Mouse (Mus musculus) gastrocnemius, adult 8-10 months (tissue): ENCODE data around the gene Ccdc117. TPM values are rescaled to one million over a fixed set of nuclear protein-coding genes. Genes with fewer than 3 reads are reported as not detected.
A peak's percentile ranks its signal among the peaks of the same experiment; 100 is the strongest.
"Not testable (repeated sequence)": the region's sequence is repeated elsewhere in the genome, so short reads cannot be mapped to it uniquely, and the experiment has no call there.

ENCODE experiments used
- DNase-seq, 2 experiments: peaks; one replicate each; pipeline ENCODE4 v3.0.0; 2022; ENCODE audit warnings: low spot score in 2 of 2
- total RNA-seq, 4 experiments: library from RNA; stranded (reverse); gene quantifications; 2 replicates each; pipeline ENCODE4 v1.2.4; 2022

The Ccdc117 gene
- total RNA-seq, 4 experiments from 2014 or later: 19.2 to 27.7 (median 24.0) TPM

DNA sequence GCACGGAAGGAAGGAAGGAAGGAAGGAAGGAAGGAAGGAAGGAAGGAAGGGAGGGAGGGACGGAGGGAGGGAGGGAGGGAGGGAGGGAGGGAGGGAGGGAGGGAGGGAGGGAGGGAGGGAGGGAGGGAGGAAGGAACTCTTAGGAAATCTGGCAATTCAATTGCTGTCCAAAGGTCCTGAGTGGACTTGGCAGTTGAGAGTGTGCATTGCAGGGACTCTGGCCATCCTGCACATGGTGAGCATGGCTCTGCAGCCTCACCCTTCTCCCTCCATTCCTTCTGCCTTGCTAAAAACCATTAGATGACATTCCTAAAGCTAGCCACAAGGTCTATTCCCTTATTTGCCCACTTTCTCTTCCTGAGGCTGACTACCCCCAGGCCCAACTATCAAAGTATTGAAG is 31.3 kb downstream of the Ccdc117 start:
- DNase-seq: not testable (repeated sequence)

DNA sequence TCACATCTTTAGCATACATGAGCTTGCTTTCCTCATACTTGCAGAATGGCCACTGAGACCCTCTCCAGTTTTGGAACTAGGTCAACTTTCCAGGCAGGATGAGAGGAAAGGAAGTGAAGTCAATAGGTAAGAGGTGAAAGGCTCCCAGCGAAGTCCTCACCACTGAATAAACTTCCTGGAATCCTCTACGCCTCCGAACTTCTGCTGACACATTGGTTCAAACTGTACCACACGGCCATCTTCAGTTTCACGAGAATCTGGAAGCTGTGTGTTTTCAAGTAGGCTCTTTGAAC is 31.9 kb downstream of the Ccdc117 start:
- DNase-seq: no peak

DNA sequence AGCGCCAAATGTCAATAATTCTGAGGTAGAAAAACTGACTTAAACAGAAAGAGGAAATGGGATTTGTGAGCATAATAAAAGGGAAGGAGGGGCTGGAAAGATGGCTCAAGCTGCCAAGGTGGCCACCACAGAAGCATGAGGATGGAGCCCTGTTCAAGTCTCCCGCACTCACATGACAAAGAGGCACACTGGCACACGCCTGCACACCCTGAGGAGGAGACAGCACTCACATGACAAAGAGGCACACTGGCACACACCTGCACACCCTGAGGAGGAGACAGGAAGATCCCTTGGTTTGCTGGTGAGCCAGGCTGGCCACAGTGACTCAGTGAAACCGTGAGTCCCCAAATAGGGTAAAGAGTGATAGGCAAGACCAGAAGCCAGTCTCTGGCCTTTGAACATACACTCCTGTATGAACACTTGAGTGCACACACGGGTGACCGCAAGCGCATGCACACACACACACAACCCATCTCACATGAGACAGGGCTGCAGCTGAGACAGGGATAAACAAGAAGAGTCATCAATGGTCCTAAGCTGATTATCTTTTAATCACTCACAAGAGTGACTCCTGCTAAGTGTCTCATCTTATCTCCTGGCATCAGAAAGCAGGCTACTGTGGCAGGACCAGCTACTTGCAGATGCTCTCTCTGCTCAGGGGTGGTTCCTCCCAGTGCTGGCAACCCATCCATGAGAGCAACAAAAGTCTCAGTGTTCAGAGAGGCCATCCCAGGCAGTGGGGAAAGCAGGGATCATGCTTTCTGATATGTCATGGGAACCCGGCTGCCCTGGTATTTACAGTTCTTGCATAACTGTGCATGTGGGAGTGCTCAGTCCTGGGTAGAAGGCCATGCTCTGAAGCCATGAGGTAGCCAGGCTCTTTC is 32.5 kb downstream of the Ccdc117 start:
- no peak for DNase-seq

GRCm38 (mm10) chr11:5505856-5506575 is 36.0 kb downstream of the Ccdc117 start:
- DNase-seq: no peak

- DNase-seq: peak in 1 of 2 experiments; percentile 18
These were observed 39.5 kb downstream of the Ccdc117 start for GRCm38 (mm10) chr11:5502351-5503051.

GRCm38 (mm10) chr11:5500903-5501741 is 40.9 kb downstream of the Ccdc117 start:
- no peak for DNase-seq

- DNase-seq: no peak
These were observed 41.9 kb downstream of the Ccdc117 start for GRCm38 (mm10) chr11:5499961-5500644.

- no peak for DNase-seq
These were observed 42.9 kb downstream of the Ccdc117 start for GRCm38 (mm10) chr11:5498931-5499661.

GRCm38 (mm10) chr11:5498422-5498821 is 43.6 kb downstream of the Ccdc117 start:
- no peak for DNase-seq

DNA sequence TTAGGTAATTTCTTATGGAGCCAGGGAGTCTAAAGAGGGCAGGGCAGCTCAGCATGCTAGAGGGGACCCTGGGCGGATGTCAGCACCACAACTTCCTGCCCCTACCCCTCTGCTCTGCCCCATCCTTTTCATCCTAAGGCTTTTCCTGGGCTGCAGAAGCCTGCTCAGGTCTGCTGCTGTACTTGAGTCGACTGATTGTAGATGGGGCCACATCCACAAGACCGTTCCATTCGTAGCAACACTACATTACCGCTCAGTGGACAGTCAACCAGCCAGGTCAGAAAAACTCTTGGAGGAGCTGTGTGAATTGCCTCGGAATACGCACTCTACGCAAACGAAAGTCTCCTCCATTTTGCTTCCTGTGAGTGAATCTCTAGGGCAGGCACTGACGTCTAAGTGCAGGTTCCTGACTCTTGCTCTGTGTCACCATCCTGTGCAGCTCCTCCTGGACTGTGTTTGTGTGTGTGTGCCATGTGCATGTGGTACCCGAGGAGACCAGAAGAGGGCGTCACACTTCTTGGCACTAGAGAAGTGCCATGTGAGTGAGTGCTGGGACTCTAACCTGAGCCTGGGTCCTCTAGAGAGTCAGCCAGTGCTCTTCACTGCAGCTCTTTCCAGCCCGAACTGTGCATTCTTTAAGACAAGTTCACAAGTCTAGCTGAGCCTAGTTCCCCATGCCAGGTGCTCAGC is 45.3 kb downstream of the Ccdc117 start:
- DNase-seq: no peak

DNA sequence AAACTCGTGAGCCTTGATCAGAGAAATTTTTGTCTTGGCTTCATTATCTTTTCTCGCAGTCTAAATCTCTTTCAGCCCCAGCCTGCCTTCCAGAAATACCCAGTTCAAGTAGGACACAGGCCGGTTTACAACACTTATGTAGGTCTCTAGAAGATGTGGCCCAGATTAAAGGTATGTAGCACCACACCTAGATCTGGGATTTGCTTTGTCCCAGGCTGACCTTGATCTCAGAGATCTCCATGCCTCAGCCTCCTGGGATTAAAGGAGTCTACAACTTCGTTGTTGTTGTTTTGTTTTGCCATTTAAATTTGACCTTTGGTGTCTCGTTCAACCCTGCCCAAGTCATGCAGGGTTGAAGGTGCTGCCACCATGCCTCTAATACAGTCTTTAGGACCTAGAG is 46.1 kb downstream of the Ccdc117 start:
- DNase-seq: no peak

- DNase-seq: no peak
These were observed 46.6 kb downstream of the Ccdc117 start for GRCm38 (mm10) chr11:5495286-5495832.

GRCm38 (mm10) chr11:5493869-5494268 is 48.1 kb downstream of the Ccdc117 start:
- no peak for DNase-seq

DNA sequence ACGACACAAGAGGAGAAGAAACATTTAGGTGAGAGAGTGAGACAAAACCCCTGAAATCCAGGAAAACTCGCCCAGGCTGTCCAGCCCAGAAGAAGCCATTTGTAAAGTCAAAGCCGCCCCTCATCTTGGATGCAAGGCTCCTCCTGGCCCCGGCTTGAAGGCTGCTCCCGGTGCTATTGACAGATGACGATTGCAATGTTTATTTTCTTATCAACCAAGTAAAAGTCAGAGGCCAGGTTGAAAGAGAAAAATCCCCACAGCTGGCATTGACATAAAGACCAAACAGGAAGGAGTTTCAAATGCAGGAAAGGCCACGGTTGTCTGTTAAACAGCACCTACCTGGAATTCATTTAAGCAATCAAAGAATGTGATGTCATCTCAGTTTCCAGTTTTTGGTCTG is 50.1 kb downstream of the Ccdc117 start:
- no peak for DNase-seq

DNA sequence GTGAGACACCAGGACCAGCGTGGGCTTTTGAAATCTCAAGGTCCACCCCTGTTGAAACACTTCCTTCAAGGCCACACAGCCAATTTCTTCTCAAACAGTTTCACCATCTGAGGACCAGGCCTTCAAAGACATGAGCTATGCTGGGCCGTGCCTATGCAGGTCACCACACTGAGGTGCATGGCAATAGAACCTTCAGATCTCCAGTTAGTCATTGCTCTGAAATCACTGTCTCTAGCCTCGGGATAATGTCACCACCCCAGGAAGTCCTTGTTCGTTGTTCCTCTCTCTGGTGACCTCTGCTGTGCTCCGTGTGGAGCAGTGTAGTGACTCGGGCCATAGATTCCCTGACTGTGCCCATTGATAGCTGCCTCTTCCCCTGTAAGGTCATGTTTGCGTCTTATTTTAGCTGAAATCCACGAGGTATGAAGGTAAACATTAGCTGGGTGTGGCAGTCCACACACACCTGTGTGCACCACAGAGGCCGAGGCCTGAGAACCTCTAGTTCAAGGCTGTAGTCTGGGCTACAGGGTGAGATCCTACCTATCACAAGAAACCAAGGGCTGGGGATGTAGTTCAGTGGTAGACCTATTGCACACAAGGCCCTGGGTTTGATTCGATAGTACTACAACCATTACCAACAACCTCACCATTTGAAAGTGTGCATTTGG is 50.9 kb downstream of the Ccdc117 start:
- DNase-seq: no peak

GRCm38 (mm10) chr11:5489433-5489832 is 52.6 kb downstream of the Ccdc117 start:
- DNase-seq: not testable (repeated sequence)

- peak; percentile 78 to 80 for DNase-seq
These were observed 56.6 kb downstream of the Ccdc117 start for GRCm38 (mm10) chr11:5485193-5486011.

DNA sequence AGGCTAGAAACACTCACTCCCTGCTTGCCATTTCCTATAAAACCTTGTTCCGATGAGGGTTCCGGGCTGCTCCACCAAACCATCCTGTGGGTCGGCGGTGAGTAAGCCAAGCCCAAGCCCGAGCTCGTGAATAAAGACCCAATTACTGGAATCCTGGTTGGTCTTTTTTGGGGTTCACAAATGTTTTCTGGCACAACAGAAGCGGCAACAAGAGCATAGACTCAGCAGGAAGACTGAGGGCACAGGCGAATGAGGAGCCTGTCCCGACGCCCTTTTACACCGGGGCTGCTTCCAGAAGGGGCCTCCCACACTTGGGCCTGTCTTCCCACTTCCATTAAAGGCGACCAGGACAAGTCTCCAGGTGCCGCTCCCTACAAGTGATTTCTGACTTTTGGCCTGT is 59.4 kb downstream of the Ccdc117 start:
- DNase-seq: no peak
